25 mouse cellular contexts compared by ENCODE assay signal in genomic region chr12:40794756-40795155, GRCm38 (mm10).
DNase-seq lines count a peak whose midpoint lies in the region; ATAC-seq and TF ChIP-seq lines count a peak whose summit lies in the region.
"Had no signal": no experiment of that assay in that cellular context is flagged by ENCODE, and none has a peak within 500 bp of the region (broad histone marks: within the 10 kb centered on the region; RNA-seq: fewer than 3 reads in every experiment).

No protein-coding gene starts in this region.

- TF ChIP-seq POLR2A in kidney, adult 2 months (IDR thresholded peaks at IDR 0.05; ENCODE audit: low read depth, low read length), result no peak
- no peak for TF ChIP-seq POLR2A in liver, adult 2 months (IDR thresholded peaks at IDR 0.05; ENCODE audit: extremely low read depth, insufficient read depth, low read length)

- WGBS in kidney, adult 2 months, result 36% methylated on average over 3 of the region's 3 CpGs
- 76% methylated on average over 3 of the region's 3 CpGs for WGBS in kidney, embryonic 14.5 days
- 82% methylated on average over 3 of the region's 3 CpGs for WGBS in liver, adult 2 months
- 72% methylated on average over 3 of the region's 3 CpGs for WGBS in liver, embryonic 12.5 days (ENCODE audit: insufficient replicate concordance)

- no peak for ATAC-seq in kidney, embryonic 14.5 days (ENCODE audit: low FRiP score, low TSS enrichment)
- no peak for ATAC-seq in liver, embryonic 12.5 days
- ATAC-seq: CD4-positive, CD25-positive, alpha-beta regulatory T cell, adult 4 months; forebrain, embryonic 13.5 days; forebrain, embryonic 16.5 days; hindbrain, embryonic 16.5 days had no signal

- no peak overlapping the region for H3K4me2 ChIP-seq in kidney, embryonic 14.5 days (replicated peaks; ENCODE audit: low read depth, low read length)
- H3K4me2 ChIP-seq in liver, embryonic 12.5 days, result no peak overlapping the region
- H3K4me2 ChIP-seq: forebrain, embryonic 13.5 days; heart, embryonic 11.5 days; hindbrain, embryonic 13.5 days had no signal

- DNase-seq in kidney, adult 2 months, result peak; percentile 81
- no peak for DNase-seq in kidney, adult 18-20 months
- DNase-seq in kidney, postnatal 14 days, result peak; percentile 28
- DNase-seq in liver, adult 2 months (ENCODE audit: extremely low read depth, low read depth, low spot score), result peak; percentile 68
- DNase-seq: adrenal gland, adult 8-10 months; adrenal gland, postnatal 25 days; cerebellum, adult 11-12 months; cerebellum, adult 8-10 months; cerebellum, postnatal 10 days; cerebellum, postnatal 36 days; gastrocnemius, postnatal 10 days; gastrocnemius, postnatal 36 days; heart, postnatal 10 days; heart, postnatal 36 days had no signal

- no peaks in the 10 kb centered on the region for H3K9me3 ChIP-seq in kidney, embryonic 14.5 days (ENCODE audit: control insufficient read depth, low read length)
- H3K9me3 ChIP-seq in liver, embryonic 12.5 days (replicated peaks), result no peaks in the 10 kb centered on the region
- H3K9me3 ChIP-seq: forebrain, embryonic 10.5 days; forebrain, embryonic 13.5 days; heart, embryonic 15.5 days; hindbrain, embryonic 10.5 days; hindbrain, embryonic 13.5 days had no signal

- no peak overlapping the region for H3K9ac ChIP-seq in kidney, embryonic 14.5 days (ENCODE audit: low read depth, low read length)
- H3K9ac ChIP-seq in liver, adult 2 months (ENCODE audit: low read depth, low read length), result no peak overlapping the region
- no peak overlapping the region for H3K9ac ChIP-seq in liver, embryonic 12.5 days
- H3K9ac ChIP-seq: forebrain, embryonic 13.5 days; heart, embryonic 15.5 days; hindbrain, embryonic 13.5 days had no signal

- H3K27me3 ChIP-seq in kidney, adult 2 months (replicated peaks; ENCODE audit: control insufficient read depth, insufficient read depth, low read length), result no peaks in the 10 kb centered on the region
- H3K27me3 ChIP-seq in kidney, embryonic 14.5 days (ENCODE audit: control insufficient read depth, insufficient read depth, low read length), result no peaks in the 10 kb centered on the region
- H3K27me3 ChIP-seq in liver, adult 2 months (ENCODE audit: control insufficient read depth, insufficient read depth, low read length), result no peaks in the 10 kb centered on the region
- H3K27me3 ChIP-seq in liver, embryonic 12.5 days (replicated peaks), result peaks cover 8% of the 10 kb centered on the region; the same call in 1 of the 2 replicates
- H3K27me3 ChIP-seq: hindbrain, embryonic 13.5 days had no signal

- no peak for TF ChIP-seq CTCF in kidney, adult 2 months (conservative IDR thresholded peaks at IDR 0.05; ENCODE audit: insufficient read depth, insufficient read length, low read depth, low read length)
- no peak for TF ChIP-seq CTCF in liver, adult 2 months (IDR thresholded peaks at IDR 0.05; ENCODE audit: low read depth, low read length)

- H3K79me2 ChIP-seq in liver, adult 2 months (ENCODE audit: control insufficient read depth, insufficient read depth, low read length), result no peaks in the 10 kb centered on the region

- no peaks in the 10 kb centered on the region for H3K36me3 ChIP-seq in kidney, adult 2 months (ENCODE audit: control insufficient read depth, insufficient read depth, low read length)
- no peaks in the 10 kb centered on the region for H3K36me3 ChIP-seq in kidney, embryonic 14.5 days (ENCODE audit: control insufficient read depth, insufficient read depth, low read length)
- H3K36me3 ChIP-seq in liver, adult 2 months (ENCODE audit: control insufficient read depth, insufficient read depth, low read length), result peaks cover 4% of the 10 kb centered on the region; the same call in 1 of the 2 replicates
- H3K36me3 ChIP-seq in liver, embryonic 12.5 days, result no peaks in the 10 kb centered on the region
- H3K36me3 ChIP-seq: forebrain, embryonic 10.5 days; heart, embryonic 15.5 days; hindbrain, embryonic 10.5 days; hindbrain, embryonic 13.5 days had no signal

- H3K27ac ChIP-seq in kidney, adult 2 months (ENCODE audit: insufficient read depth, low read depth, low read length), result peak overlapping the region; percentile 94; the same call in 1 of the 2 replicates
- H3K27ac ChIP-seq in kidney, embryonic 14.5 days (ENCODE audit: low read depth, low read length), result no peak overlapping the region
- no peak overlapping the region for H3K27ac ChIP-seq in liver, adult 2 months (replicated peaks; ENCODE audit: insufficient read depth, low read depth, low read length)
- H3K27ac ChIP-seq in liver, embryonic 12.5 days, result no peak overlapping the region
- H3K27ac ChIP-seq: forebrain, embryonic 10.5 days; forebrain, embryonic 13.5 days; heart, embryonic 15.5 days; hindbrain, embryonic 10.5 days had no signal

- H3K4me1 ChIP-seq in kidney, adult 2 months (ENCODE audit: control insufficient read depth, insufficient read depth, low read length), result peaks cover 13% of the 10 kb centered on the region
- peaks cover 12% of the 10 kb centered on the region for H3K4me1 ChIP-seq in kidney, embryonic 14.5 days (ENCODE audit: control insufficient read depth, insufficient read depth, low read length)
- H3K4me1 ChIP-seq in liver, adult 2 months (ENCODE audit: control insufficient read depth, insufficient read depth, low read length), result peaks cover 2% of the 10 kb centered on the region; the same call in 1 of the 2 replicates
- peaks cover 19% of the 10 kb centered on the region for H3K4me1 ChIP-seq in liver, embryonic 12.5 days

- H3K4me3 ChIP-seq in kidney, adult 2 months (ENCODE audit: insufficient read depth, low read depth, low read length), result no peak overlapping the region
- H3K4me3 ChIP-seq in kidney, embryonic 14.5 days (ENCODE audit: low read length), result no peak overlapping the region
- no peak overlapping the region for H3K4me3 ChIP-seq in liver, adult 2 months (ENCODE audit: insufficient read depth, low read depth, low read length)
- no peak overlapping the region for H3K4me3 ChIP-seq in liver, embryonic 12.5 days
- H3K4me3 ChIP-seq: forebrain, embryonic 10.5 days; forebrain, embryonic 13.5 days; heart, embryonic 15.5 days; hindbrain, embryonic 10.5 days; hindbrain, embryonic 13.5 days had no signal
